ENCODE assay signal across 11 mouse cellular contexts in genomic region chr15:89067609-89068008, GRCm38 (mm10). TPM values are rescaled to one million over a fixed set of nuclear protein-coding genes. Genes with fewer than 3 reads are reported as not detected.
DNase-seq lines count a peak whose midpoint lies in the region; ATAC-seq and TF ChIP-seq lines count a peak whose summit lies in the region.
"Had no signal": no experiment of that assay in that cellular context is flagged by ENCODE, and none has a peak within 500 bp of the region (broad histone marks: within the 10 kb centered on the region; RNA-seq: fewer than 3 reads in every experiment).

No protein-coding gene starts in this region.

- H3K4me1 ChIP-seq in kidney, postnatal 0 days (replicated peaks; ENCODE audit: insufficient read depth, low read length), result no peaks in the 10 kb centered on the region; the same call in 1 of the 2 replicates
- peaks cover 11% of the 10 kb centered on the region for H3K4me1 ChIP-seq in embryonic facial prominence, embryonic 10.5 days
- no peaks in the 10 kb centered on the region for H3K4me1 ChIP-seq in liver, embryonic 13.5 days (replicated peaks)

- TF ChIP-seq CTCF in kidney, postnatal 0 days (IDR thresholded peaks at IDR 0.05; ENCODE audit: low read depth), result no peak

- ATAC-seq in kidney, postnatal 0 days (replicated peaks; ENCODE audit: low FRiP score, low read depth), result no peak
- ATAC-seq in liver, embryonic 13.5 days (ENCODE audit: low read depth), result no peak
- ATAC-seq: activated CD4-positive, CD25-positive, alpha-beta regulatory T cell, adult 4 months; forebrain, embryonic 14.5 days had no signal

- no peaks in the 10 kb centered on the region for H3K36me3 ChIP-seq in kidney, postnatal 0 days (ENCODE audit: insufficient read depth, low read length)
- H3K36me3 ChIP-seq in embryonic facial prominence, embryonic 10.5 days (replicated peaks), result no peaks in the 10 kb centered on the region
- H3K36me3 ChIP-seq in liver, embryonic 13.5 days, result no peaks in the 10 kb centered on the region

- H3K27ac ChIP-seq in kidney, postnatal 0 days, result no peak overlapping the region
- no peak overlapping the region for H3K27ac ChIP-seq in embryonic facial prominence, embryonic 10.5 days (replicated peaks)
- no peak overlapping the region for H3K27ac ChIP-seq in liver, embryonic 13.5 days

- 0 out of 2 replicates have a peak, but pooled peaks cover 3% of the 10 kb centered on the region for H3K27me3 ChIP-seq in kidney, postnatal 0 days (ENCODE audit: insufficient read depth, low read length)
- peaks cover 86% of the 10 kb centered on the region for H3K27me3 ChIP-seq in embryonic facial prominence, embryonic 10.5 days (replicated peaks; ENCODE audit: low read depth, poor library complexity, severe bottlenecking)
- H3K27me3 ChIP-seq in liver, embryonic 13.5 days, result peaks cover 90% of the 10 kb centered on the region

- H3K9ac ChIP-seq in kidney, postnatal 0 days (ENCODE audit: low read depth, low read length), result no peak overlapping the region
- H3K9ac ChIP-seq in liver, embryonic 13.5 days, result no peak overlapping the region

- peak overlapping the region; percentile 34 for H3K4me2 ChIP-seq in kidney, postnatal 0 days (ENCODE audit: low read length)
- no peak overlapping the region for H3K4me2 ChIP-seq in liver, embryonic 13.5 days

- WGBS in kidney, postnatal 0 days, result 27% methylated on average over 32 of the region's 35 CpGs
- 32% methylated on average over 35 of the region's 35 CpGs for WGBS in embryonic facial prominence, embryonic 10.5 days
- 18% methylated on average over 35 of the region's 35 CpGs for WGBS in liver, embryonic 13.5 days (ENCODE audit: insufficient replicate concordance)

- peak; percentile 12 for DNase-seq in embryo, embryonic 10 days (ENCODE audit: low spot score)
- no peak for DNase-seq in embryo, embryonic 11 days
- no peak for DNase-seq in kidney, postnatal 0 days (ENCODE audit: low spot score)
- no peak for DNase-seq in kidney, adult 8-10 months
- DNase-seq in embryonic facial prominence, embryonic 10.5 days (ENCODE audit: low spot score), result no peak
- no peak for DNase-seq in liver, embryonic 13.5 days
- DNase-seq in gastrocnemius, adult 18-20 months (ENCODE audit: low spot score), result no peak
- DNase-seq in layer of hippocampus, postnatal 25 days (ENCODE audit: extremely low spot score in 1 of 2, low spot score in 1 of 2), result no peak
- DNase-seq: left cerebral cortex, postnatal 4 days had no signal

- no peaks in the 10 kb centered on the region for H3K9me3 ChIP-seq in kidney, postnatal 0 days (replicated peaks; ENCODE audit: low read length)
- H3K9me3 ChIP-seq in embryonic facial prominence, embryonic 10.5 days, result no peaks in the 10 kb centered on the region
- H3K9me3 ChIP-seq in liver, embryonic 13.5 days (replicated peaks), result no peaks in the 10 kb centered on the region

- H3K4me3 ChIP-seq in kidney, postnatal 0 days (replicated peaks; ENCODE audit: low read depth, low read length), result peak overlapping the region; percentile 20
- peak overlapping the region; percentile 37 for H3K4me3 ChIP-seq in embryonic facial prominence, embryonic 10.5 days
- H3K4me3 ChIP-seq in liver, embryonic 13.5 days (replicated peaks), result peak overlapping the region; percentile 0; the same call in 1 of the 2 replicates

RNA-seq across cellular contexts. Expression of gene Trabd, which starts 7.3 kb away (rescaled TPM):
- 48.9 and 50.3 TPM in 2 replicates for polyA plus RNA-seq in kidney, postnatal 0 days (2015; fragmentation: Nextera tagmentation; extraction: Ambion mirVana)
- 52.1 and 52.4 TPM in 2 replicates for polyA plus RNA-seq in embryonic facial prominence, embryonic 10.5 days (2016; fragmentation: Nextera tagmentation; extraction: Ambion mirVana)
- polyA plus RNA-seq in liver, embryonic 13.5 days (2015; fragmentation: Nextera tagmentation; extraction: Ambion mirVana), result 16.4 and 16.6 TPM in 2 replicates
- 10 to 100 TPM; 31.6 to 36.1 TPM for total RNA-seq in gastrocnemius, adult 18-20 months (2021)
- 10 to 100 TPM; 20.5 to 21.2 TPM for total RNA-seq in layer of hippocampus, postnatal 25 days (2021)

RNA-seq across cellular contexts. Expression of gene Panx2, which starts 8.1 kb away (rescaled TPM):
- polyA plus RNA-seq in kidney, postnatal 0 days (2015; fragmentation: Nextera tagmentation; extraction: Ambion mirVana), result 0.04 and 0.05 TPM in 2 replicates
- polyA plus RNA-seq in embryonic facial prominence, embryonic 10.5 days (2016; fragmentation: Nextera tagmentation; extraction: Ambion mirVana), result 0.21 and 0.50 TPM in 2 replicates
- not detected in 2 replicates for polyA plus RNA-seq in liver, embryonic 13.5 days (2015; fragmentation: Nextera tagmentation; extraction: Ambion mirVana)
- total RNA-seq in gastrocnemius, adult 18-20 months (2021), result not detected
- total RNA-seq in layer of hippocampus, postnatal 25 days (2021), result 100 to 1,000 TPM; 161 to 170 TPM
- polyA plus RNA-seq: activated CD4-positive, CD25-positive, alpha-beta regulatory T cell, adult 4 months had no signal

RNA-seq across cellular contexts. Expression of gene Selenoo, which starts 21.3 kb away (rescaled TPM):
- polyA plus RNA-seq in kidney, postnatal 0 days (2015; fragmentation: Nextera tagmentation; extraction: Ambion mirVana), result 18.3 and 21.3 TPM in 2 replicates
- 12.9 and 13.0 TPM in 2 replicates for polyA plus RNA-seq in embryonic facial prominence, embryonic 10.5 days (2016; fragmentation: Nextera tagmentation; extraction: Ambion mirVana)
- 6.4 and 7.1 TPM in 2 replicates for polyA plus RNA-seq in liver, embryonic 13.5 days (2015; fragmentation: Nextera tagmentation; extraction: Ambion mirVana)
- total RNA-seq in gastrocnemius, adult 18-20 months (2021), result 10 to 100 TPM; 14.7 to 15.5 TPM
- total RNA-seq in layer of hippocampus, postnatal 25 days (2021), result 10 to 100 TPM; 19.7 to 22.5 TPM

RNA-seq across cellular contexts. Expression of gene Tubgcp6, which starts 55.3 kb away (rescaled TPM):
- 6.6 and 7.4 TPM in 2 replicates for polyA plus RNA-seq in kidney, postnatal 0 days (2015; fragmentation: Nextera tagmentation; extraction: Ambion mirVana)
- 25.9 and 28.8 TPM in 2 replicates for polyA plus RNA-seq in embryonic facial prominence, embryonic 10.5 days (2016; fragmentation: Nextera tagmentation; extraction: Ambion mirVana)
- 6.5 and 6.7 TPM in 2 replicates for polyA plus RNA-seq in liver, embryonic 13.5 days (2015; fragmentation: Nextera tagmentation; extraction: Ambion mirVana)
- total RNA-seq in gastrocnemius, adult 18-20 months (2021), result 1 to 10 TPM; 6.9 to 8.4 TPM
- total RNA-seq in layer of hippocampus, postnatal 25 days (2021), result 10 to 100 TPM; 29.0 to 29.9 TPM
